Mouse (Mus musculus): Measurements from ENCODE around the gene Ccdc6.

Ccdc6 gene

DNA sequence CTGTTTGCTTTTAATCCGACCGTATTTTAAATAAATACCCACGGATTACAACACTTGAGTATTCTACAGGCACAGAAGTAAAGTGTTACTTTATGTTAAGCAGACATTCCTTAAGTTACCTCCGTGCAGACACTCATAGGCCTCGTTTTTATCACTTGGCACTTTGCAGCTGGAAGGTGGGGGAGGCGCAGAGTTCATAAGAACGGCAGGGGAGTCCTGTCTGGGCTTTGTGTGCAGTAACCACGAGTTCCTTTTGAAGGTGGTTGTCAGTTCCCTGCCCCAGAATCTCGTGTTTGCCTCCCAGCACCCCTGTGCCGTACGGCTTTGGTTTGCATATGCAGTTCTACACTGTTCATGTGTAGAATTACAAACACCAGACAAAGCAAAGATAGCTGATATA lies 70.7 kb downstream of the Ccdc6 start:
- in situ Hi-C loops (cut with MboI) = no loop called here

DNA sequence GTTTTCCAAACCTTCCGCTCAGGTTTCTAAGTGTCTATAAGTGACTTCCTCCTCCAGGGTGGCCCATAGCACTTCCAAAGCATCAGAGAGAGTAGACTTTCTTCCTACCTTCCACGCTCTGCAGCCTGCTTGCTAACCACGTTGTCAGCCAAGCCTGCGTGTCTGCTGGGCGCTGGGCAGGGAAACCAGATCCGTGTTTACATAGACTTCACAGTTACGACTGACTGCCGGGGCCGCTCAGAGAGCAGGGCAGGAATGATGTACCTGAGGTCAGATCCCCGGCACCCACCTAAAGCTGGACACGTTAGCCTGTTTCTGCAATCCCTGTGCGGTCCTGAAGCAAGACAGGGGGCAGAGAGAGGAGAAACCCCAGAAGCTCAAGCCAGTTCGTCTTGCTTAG lies 71.5 kb downstream of the Ccdc6 start:
- in situ Hi-C loops (cut with MboI) = no loop called here

DNA sequence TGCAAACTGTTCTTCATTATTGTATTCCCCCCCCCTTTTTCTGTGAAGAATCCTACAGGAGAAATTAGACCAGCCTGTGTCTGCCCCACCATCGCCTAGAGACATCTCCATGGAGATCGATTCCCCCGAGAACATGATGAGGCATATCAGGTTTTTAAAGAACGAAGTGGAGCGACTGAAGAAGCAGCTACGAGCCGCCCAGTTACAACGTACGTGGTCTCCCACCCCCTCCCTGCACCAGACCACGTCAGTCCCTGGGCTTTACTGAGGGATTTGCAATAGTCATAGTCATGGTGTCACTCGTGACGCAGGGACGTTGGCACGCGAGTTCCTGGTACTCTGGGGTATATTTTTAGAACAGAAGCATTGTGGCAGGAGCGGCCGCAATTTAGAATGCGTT lies 72.1 kb downstream of the Ccdc6 start:
- in situ Hi-C loops (cut with MboI) = no loop called here

GRCm38 (mm10) chr10:70173314-70173713 lies 76.4 kb downstream of the Ccdc6 start:
- in situ Hi-C loops (cut with MboI) = no loop called here

DNA sequence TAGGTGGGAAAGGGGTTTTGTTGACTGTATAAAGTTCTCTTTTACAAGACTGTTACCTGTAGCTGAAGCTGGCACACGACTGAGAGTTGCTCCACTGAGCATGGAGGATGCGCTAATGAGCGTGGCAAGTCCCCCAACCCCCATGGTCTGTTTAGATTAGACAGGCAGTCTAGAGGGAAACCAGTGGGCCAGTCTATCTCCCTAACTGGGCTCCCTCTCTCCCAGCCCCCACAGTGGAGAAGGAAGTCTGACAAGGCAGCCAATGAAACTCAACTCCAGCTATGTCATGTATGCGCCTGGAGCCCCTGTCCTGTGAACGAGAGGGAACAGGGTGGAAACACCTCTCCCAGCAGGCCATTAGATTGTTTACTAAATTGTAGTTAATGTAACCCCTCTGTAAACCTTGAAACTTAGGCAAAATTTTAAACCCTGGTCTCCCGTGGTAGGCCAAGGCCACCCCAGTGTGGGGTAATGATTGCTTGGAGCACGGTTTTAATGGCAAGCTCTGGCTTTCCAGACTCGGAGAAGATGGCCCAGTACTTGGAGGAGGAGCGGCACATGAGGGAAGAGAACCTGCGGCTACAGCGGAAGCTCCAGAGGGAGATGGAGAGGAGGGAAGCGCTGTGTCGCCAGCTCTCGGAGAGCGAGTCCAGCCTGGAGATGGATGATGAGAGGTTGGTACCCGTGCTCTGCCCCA lies 77.7 kb downstream of the Ccdc6 start:
- in situ Hi-C loops (cut with MboI) = no loop called here

GRCm38 (mm10) chr10:70180727-70181126 lies 83.8 kb downstream of the Ccdc6 start:
- in situ Hi-C loops (cut with MboI) = no loop called here

GRCm38 (mm10) chr10:70181279-70181972 lies 84.5 kb downstream of the Ccdc6 start:
- in situ Hi-C loops (cut with MboI) = no loop called here

- in situ Hi-C loops (cut with MboI) = no loop called here
Observed at GRCm38 (mm10) chr10:70183210-70184080, 86.5 kb downstream of the Ccdc6 start.

GRCm38 (mm10) chr10:70186136-70186535 lies 89.2 kb downstream of the Ccdc6 start:
- in situ Hi-C loops (cut with MboI) = no loop called here

GRCm38 (mm10) chr10:70186586-70186985 lies 89.7 kb downstream of the Ccdc6 start:
- in situ Hi-C loops (cut with MboI) = no loop called here

DNA sequence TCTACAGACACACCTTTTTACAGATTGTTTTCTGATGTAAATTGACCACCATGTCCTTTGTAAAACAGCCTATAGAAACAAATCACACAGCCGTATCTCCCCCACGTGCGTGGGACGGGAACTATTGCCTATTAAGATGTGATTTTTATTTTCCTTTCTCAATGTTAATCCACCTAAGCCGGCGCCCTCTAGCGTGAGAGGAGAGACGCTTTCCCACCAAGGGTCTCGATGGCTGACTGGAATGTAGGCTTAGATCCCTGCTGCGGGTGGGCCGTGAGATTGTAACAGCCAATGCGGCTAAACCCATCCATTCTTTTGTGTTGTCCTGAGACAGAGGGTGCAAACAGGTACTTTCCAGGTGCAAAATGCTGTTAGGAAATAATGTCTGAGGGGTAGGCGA lies 92.9 kb downstream of the Ccdc6 start:
- in situ Hi-C loops (cut with MboI) = no loop called here

DNA sequence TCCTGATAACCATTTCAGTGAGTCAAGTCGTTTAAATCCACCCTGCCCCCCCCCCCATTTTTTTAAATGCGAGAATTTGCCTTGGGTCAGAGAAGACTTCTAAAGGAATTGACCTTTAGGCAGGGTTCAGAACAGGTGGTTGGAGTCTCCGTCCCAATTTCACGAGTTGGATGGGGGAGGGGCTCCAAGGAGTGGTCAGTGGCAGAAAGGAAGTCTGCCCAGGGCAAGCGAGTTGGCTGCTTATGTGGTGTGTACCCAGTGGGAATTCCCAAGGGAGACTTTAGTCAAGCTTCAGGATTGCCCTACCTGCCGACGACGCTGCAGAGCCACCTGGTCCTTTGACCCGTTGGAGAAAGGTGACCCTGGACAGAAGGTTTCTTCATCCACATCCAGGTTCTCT lies 97.4 kb downstream of the Ccdc6 start:
- in situ Hi-C loops (cut with MboI) = no loop called here

- in situ Hi-C loops (cut with MboI) = no loop called here
Observed at GRCm38 (mm10) chr10:70195279-70195678, 98.4 kb downstream of the Ccdc6 start.

DNA sequence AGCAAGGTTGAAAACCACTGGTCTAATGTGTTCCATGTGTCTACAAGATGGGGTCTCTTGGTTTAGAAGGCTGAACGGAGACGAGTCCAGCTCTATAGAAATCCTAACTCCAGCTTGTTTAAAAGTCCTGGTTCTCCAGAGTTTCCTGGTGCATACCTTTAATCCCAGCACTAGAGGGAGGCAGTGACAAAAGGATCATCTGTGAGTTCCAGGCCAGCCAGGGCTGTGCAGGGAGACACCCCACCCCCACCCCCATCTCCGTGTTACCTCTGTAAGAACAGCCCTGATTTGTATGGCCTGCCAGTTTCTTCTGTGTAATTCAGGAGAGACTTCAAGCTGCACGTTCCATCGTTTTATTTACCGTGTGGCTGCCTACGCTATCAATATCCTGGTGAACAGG lies 98.9 kb downstream of the Ccdc6 start:
- in situ Hi-C loops (cut with MboI) = no loop called here

DNA sequence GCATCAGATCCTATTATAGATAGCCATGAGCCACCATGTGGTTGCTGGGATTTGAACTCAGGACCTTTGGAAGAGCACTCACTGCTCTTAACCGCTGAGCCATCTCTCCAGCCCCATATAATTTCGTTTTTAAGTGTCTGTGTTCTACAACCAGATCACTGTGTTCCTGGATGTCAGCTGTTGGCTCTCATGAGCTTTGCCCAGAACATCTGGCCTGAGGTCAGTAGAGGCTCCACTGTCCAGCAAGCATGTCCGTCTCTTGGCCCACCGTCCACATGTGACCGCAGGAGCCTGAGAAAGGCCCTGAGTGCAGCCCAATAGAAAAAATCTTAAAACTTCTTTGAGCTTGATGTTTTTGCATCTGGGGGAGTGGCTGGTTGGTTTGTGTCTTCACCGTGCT lies 99.7 kb downstream of the Ccdc6 start:
- in situ Hi-C loops (cut with MboI) = no loop called here

GRCm38 (mm10) chr10:70197601-70198000 lies 100.7 kb downstream of the Ccdc6 start:
- in situ Hi-C loops (cut with MboI) = no loop called here

DNA sequence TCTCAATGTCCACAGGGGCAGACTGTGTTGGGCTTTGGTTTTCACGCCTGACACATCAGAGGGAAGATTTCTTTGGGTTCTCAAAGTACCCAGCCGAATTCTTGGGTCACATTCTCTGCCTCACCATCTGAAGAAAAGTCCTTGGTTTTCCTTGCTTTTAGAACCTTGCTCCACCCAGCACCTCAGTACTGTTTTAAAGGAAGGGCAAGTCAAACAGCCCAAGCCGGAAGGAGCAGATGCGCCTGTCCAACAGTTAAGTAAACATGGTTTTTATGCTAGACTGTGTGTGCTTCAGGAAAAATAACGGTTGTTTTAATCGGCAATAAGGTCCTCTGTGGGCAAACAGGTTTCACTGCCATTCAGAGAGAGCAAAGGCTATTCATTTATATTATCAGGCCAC lies 101.1 kb downstream of the Ccdc6 start:
- in situ Hi-C loops (cut with MboI) = no loop called here

DNA sequence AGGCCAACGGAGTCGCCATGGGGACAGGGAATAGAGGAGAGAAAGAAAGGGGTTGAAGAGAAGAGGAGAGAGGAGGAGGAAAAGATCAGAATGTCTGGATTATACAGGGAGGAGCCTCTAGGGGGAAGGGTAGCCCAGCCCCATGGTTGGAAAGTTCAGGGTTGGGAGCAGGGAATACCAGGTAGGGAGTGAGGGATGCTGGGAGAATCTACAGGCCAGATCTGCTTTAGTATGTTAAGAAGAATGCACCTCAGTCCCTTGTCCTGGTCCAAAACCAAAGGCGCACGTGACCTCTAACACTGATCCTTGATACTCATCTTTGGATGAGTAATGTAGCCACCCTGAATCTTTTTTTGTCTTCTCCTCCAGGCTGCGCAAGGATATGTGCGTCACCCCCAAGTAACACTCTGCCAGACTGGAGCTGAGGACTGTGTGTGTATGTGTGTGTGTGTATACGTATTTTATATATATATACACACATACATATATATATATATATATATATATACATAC lies 102.1 kb downstream of the Ccdc6 start:
- in situ Hi-C loops (cut with MboI) = no loop called here

GRCm38 (mm10) chr10:70199466-70200210 lies 102.7 kb downstream of the Ccdc6 start:
- in situ Hi-C loops (cut with MboI) = no loop called here

- in situ Hi-C loops (cut with MboI) = no loop called here
Observed at GRCm38 (mm10) chr10:70200889-70201500, 104.1 kb downstream of the Ccdc6 start.

All from mature B cell (primary cell).